Mouse (Mus musculus) cerebellum, adult 2 months (tissue): Measurements from ENCODE around the gene Spdye4c.

Experiments
- CTCF ChIP-seq: fragments of 200-500 bp; IDR thresholded peaks from 2 replicates; pipeline ENCODE4 v1.5.1; 2011; ENCODE audit warnings: low read depth, mild to moderate bottlenecking, control low read depth, low read length, moderate library complexity, borderline replicate concordance; ENCODE audit not compliant: insufficient read depth
- POLR2A ChIP-seq: fragments of 200-500 bp; IDR thresholded peaks from 2 replicates; pipeline ENCODE4 v1.6.1; 2011; ENCODE audit warnings: low read length, control low read depth, borderline replicate concordance; ENCODE audit not compliant: insufficient read depth

- no peak for TF ChIP-seq POLR2A
- TF ChIP-seq CTCF: no peak
Observed at GRCm38 (mm10) chr2:128549963-128550362, 41.0 kb upstream of the Spdye4c start.
